8 mouse cellular contexts compared by ENCODE assay signal in genomic region chr11:103158621-103159478, GRCm38 (mm10). TPM values are rescaled to one million over a fixed set of nuclear protein-coding genes. Genes with fewer than 3 reads are reported as not detected.
DNase-seq lines count a peak whose midpoint lies in the region; ATAC-seq and TF ChIP-seq lines count a peak whose summit lies in the region.

No protein-coding gene starts in this region.

- POLR2A ChIA-PET in Patski (lab: Charles Lee) = interaction anchor here (0.6 to 3.4 kb wide), 11 partner anchors 14 to 236 kb away, joined by 3 to 49 read pairs (median 4); partner anchors contain the start of genes Acbd4, Hexim1 and Plcd3

- no peaks in the 10 kb centered on the region; the same call in 1 of the 2 replicates for H3K4me1 ChIP-seq in hindbrain, embryonic 11.5 days (replicated peaks; ENCODE audit: control insufficient read depth, insufficient read depth, low read length)
- peaks cover 6% of the 10 kb centered on the region for H3K4me1 ChIP-seq in lung, embryonic 16.5 days (replicated peaks; ENCODE audit: control insufficient read depth, insufficient read depth, low read length)

- no peaks in the 10 kb centered on the region for H3K27me3 ChIP-seq in Patski
- H3K27me3 ChIP-seq in hindbrain, embryonic 11.5 days (ENCODE audit: control insufficient read depth, insufficient read depth, low read length) = no peaks in the 10 kb centered on the region
- no peaks in the 10 kb centered on the region for H3K27me3 ChIP-seq in lung, embryonic 16.5 days (ENCODE audit: control insufficient read depth, insufficient read depth, low read depth, low read length)

- in situ Hi-C loops in Patski (cut with MboI; ENCODE audit: low pct_unique_long_range_greater_than_20kb) = loop anchor here (5.0 to 10.0 kb wide), 2 partner anchors 37 to 54 kb away; partner anchors contain the start of genes Acbd4 and Plcd3

- CTCF ChIA-PET in Patski (lab: Charles Lee) = interaction anchor here (0.7 to 3.6 kb wide), 19 partner anchors 10 to 177 kb away, joined by 3 to 42 read pairs (median 6); partner anchors contain the start of genes Acbd4, Hexim1, Hexim2 and Plcd3

- H3K27ac ChIP-seq in hindbrain, embryonic 11.5 days (ENCODE audit: low read depth, low read length) = no peak overlapping the region
- H3K27ac ChIP-seq in lung, embryonic 16.5 days (ENCODE audit: low read length) = peak overlapping the region; percentile 45; the same call in 1 of the 2 replicates

- under 1% methylated on average over 25 of the region's 25 CpGs for WGBS in hindbrain, embryonic 11.5 days
- WGBS in lung, embryonic 16.5 days = 1% methylated on average over 25 of the region's 25 CpGs

- TF ChIP-seq CTCF in Patski (IDR thresholded peaks at IDR 0.05) = peak; percentile 80

- ATAC-seq in Patski = peak; percentile 94
- peak; percentile 89 for ATAC-seq in hindbrain, embryonic 11.5 days (ENCODE audit: low FRiP score)
- peak; percentile 97 for ATAC-seq in lung, embryonic 16.5 days (ENCODE audit: low read depth)

- peak overlapping the region; percentile 40 for H3K4me2 ChIP-seq in hindbrain, embryonic 11.5 days (replicated peaks; ENCODE audit: low read depth, low read length)
- peak overlapping the region; percentile 77 for H3K4me2 ChIP-seq in lung, embryonic 16.5 days (ENCODE audit: low read depth, low read length)

- no peaks in the 10 kb centered on the region for H3K9me3 ChIP-seq in hindbrain, embryonic 11.5 days (ENCODE audit: control insufficient read depth, low read length)
- H3K9me3 ChIP-seq in lung, embryonic 16.5 days (ENCODE audit: control insufficient read depth, low read length) = no peaks in the 10 kb centered on the region

- 0 out of 2 replicates have a peak overlapping the region, but pooled peaks have one; percentile 13 for H3K4me3 ChIP-seq in hindbrain, embryonic 11.5 days (ENCODE audit: low read depth, low read length)
- H3K4me3 ChIP-seq in lung, embryonic 16.5 days (ENCODE audit: low read length) = peak overlapping the region; percentile 42

- H3K9ac ChIP-seq in hindbrain, embryonic 11.5 days (ENCODE audit: low read depth, low read length) = peak overlapping the region; percentile 27; the same call in 1 of the 2 replicates
- H3K9ac ChIP-seq in lung, embryonic 16.5 days (ENCODE audit: low read length) = peak overlapping the region; percentile 62

- DNase-seq in Patski (ENCODE audit: low read depth, low spot score) = no peak
- DNase-seq in cerebellum, postnatal 14 days = peak; percentile 99 to 100
- peak; percentile 79 to 88 for DNase-seq in frontal cortex, postnatal 10 days (ENCODE audit: low spot score in 2 of 2)
- DNase-seq in hindbrain, embryonic 11.5 days (ENCODE audit: low spot score) = peak; percentile 95
- DNase-seq in layer of hippocampus, adult 9-11 months = peak; percentile 91
- DNase-seq in ovary, postnatal 10 days (ENCODE audit: low spot score) = peak; percentile 99
- peak; percentile 82 to 97 for DNase-seq in thymus, postnatal 10 days (ENCODE audit: low spot score in 2 of 2)

- H3K36me3 ChIP-seq in hindbrain, embryonic 11.5 days (ENCODE audit: control insufficient read depth, insufficient read depth, low read length) = no peaks in the 10 kb centered on the region
- H3K36me3 ChIP-seq in lung, embryonic 16.5 days (ENCODE audit: control insufficient read depth, insufficient read depth, low read length) = no peaks in the 10 kb centered on the region

RNA-seq across cellular contexts. Expression of gene Fmnl1, which starts 12.1 kb away (rescaled TPM):
- 22.4 TPM for polyA plus RNA-seq in Patski (2021)
- polyA plus RNA-seq in hindbrain, embryonic 11.5 days (2014; fragmentation: Nextera tagmentation; extraction: Ambion mirVana) = 0.91 and 1.1 TPM in 2 replicates
- polyA plus RNA-seq in lung, embryonic 16.5 days (2015; fragmentation: Nextera tagmentation; extraction: Ambion mirVana) = 2.9 and 3.0 TPM in 2 replicates

RNA-seq across cellular contexts. Expression of gene Hexim2, which starts 26.6 kb away (rescaled TPM):
- 20.6 TPM for polyA plus RNA-seq in Patski (2021)
- polyA plus RNA-seq in hindbrain, embryonic 11.5 days (2014; fragmentation: Nextera tagmentation; extraction: Ambion mirVana) = 5.2 and 7.3 TPM in 2 replicates
- 8.7 and 10.1 TPM in 2 replicates for polyA plus RNA-seq in lung, embryonic 16.5 days (2015; fragmentation: Nextera tagmentation; extraction: Ambion mirVana)

RNA-seq across cellular contexts. Expression of gene Hexim1, which starts 42.8 kb away (rescaled TPM):
- polyA plus RNA-seq in Patski (2021) = 47.5 TPM
- polyA plus RNA-seq in hindbrain, embryonic 11.5 days (2014; fragmentation: Nextera tagmentation; extraction: Ambion mirVana) = 4.1 and 5.4 TPM in 2 replicates
- polyA plus RNA-seq in lung, embryonic 16.5 days (2015; fragmentation: Nextera tagmentation; extraction: Ambion mirVana) = 4.6 and 5.2 TPM in 2 replicates

RNA-seq across cellular contexts. Expression of gene 1700023F06Rik, which starts 49.5 kb away (rescaled TPM):
- 0.17 TPM for polyA plus RNA-seq in Patski (2021)
- 0.25 and 0.27 TPM in 2 replicates for polyA plus RNA-seq in hindbrain, embryonic 11.5 days (2014; fragmentation: Nextera tagmentation; extraction: Ambion mirVana)
- polyA plus RNA-seq in lung, embryonic 16.5 days (2015; fragmentation: Nextera tagmentation; extraction: Ambion mirVana) = 0.44 TPM in 2 replicates

RNA-seq across cellular contexts. Expression of gene Acbd4, which starts 57.4 kb away (rescaled TPM):
- polyA plus RNA-seq in Patski (2021) = 100 TPM
- 4.9 and 6.2 TPM in 2 replicates for polyA plus RNA-seq in hindbrain, embryonic 11.5 days (2014; fragmentation: Nextera tagmentation; extraction: Ambion mirVana)
- 22.8 and 28.7 TPM in 2 replicates for polyA plus RNA-seq in lung, embryonic 16.5 days (2015; fragmentation: Nextera tagmentation; extraction: Ambion mirVana)
